Mouse (Mus musculus): Measurements from ENCODE around the gene Pole2. TPM values are rescaled to one million over a fixed set of nuclear protein-coding genes. Genes with fewer than 3 reads are reported as not detected.
"Not testable (repeated sequence)": the region's sequence is repeated elsewhere in the genome, so short reads cannot be mapped to it uniquely, and the experiment has no call there.

Pole2 gene
- polyA plus RNA-seq, 1 experiment: 2.3 TPM

DNA sequence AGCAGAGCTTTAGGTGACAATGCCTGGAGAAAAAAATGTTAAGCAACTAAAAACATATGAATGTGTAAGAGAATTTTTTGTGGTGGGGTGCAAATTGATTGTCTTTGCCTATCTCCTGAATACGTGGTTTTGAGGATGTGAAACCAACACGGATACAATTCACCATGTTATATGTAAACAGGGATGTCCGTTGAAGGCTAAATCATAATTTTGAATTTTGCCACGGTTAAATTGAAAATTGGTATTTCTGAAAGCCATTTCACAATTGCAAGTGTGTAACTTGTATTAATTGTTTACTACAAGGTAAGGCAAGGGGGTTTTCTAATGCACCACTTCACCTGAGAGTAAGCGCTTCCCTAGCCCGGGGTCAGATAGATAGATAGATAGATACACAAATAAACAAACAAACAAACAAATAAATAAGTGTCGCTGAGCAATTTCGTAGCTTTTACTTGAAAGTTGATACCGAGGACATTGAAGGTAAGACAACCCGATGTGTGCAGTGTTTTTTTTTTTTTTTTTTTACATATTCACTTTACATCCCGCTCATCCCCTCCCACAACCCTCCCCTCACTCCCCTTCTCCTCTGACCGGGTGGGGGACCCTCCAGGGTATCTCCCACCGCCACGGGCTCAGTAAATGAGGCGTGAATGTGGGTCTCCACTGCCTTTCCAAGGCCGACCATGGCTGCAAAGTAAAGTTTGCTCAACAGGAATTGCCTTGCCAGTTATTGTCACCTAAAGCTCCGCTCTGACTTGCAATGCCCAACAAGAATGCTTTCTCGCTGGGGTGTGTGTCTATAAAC, 60.1 kb downstream of the Pole2 start:
- H3K4me1 ChIP-seq: peaks cover 57% of the 10 kb centered on the region
- H3K36me3 ChIP-seq (replicated peaks; ENCODE audit: low read length): peaks cover 8% of the 10 kb centered on the region
- H3K4me3 ChIP-seq (replicated peaks): peak overlapping the region; percentile 99
- no peaks in the 10 kb centered on the region for H3K9me3 ChIP-seq
- H3K27me3 ChIP-seq (replicated peaks): no peaks in the 10 kb centered on the region
- TF ChIP-seq GATA1 (IDR thresholded peaks at IDR 0.05; ENCODE audit: borderline replicate concordance, low read length) (no peak), FLI1 (IDR thresholded peaks at IDR 0.05; ENCODE audit: low read length) (no peak)

DNA sequence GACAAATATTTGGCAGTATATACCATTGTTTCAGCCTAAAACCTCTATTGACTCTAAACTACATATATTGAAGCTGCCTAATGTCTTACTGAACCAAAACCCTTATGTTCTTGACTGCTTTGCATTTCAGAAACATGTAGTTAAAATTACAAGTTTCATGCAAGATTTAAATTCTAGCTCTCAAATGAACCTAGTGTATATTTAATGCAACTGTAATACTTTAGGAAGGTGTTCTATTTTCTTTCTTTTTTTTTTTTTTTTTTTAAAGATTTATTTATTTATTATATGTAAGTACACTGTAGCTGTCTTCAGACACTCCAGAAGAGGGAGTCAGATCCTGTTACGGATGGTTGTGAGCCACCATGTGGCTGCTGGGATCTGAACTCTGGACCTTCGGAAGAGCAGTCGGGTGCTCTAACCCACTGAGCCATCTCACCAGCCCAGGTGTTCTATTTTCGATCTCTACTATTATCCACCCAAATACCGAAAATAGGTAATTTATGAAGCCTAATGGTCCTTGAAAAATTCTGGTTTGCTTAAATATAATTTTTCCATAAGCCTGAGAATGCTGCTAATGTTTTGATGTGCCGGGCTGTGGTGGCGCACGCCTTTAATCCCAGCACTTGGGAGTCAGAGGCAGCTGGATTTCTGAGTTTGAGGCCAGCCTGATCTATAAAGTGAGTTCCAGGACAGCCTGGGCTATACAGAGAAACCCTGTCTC, 61.0 kb downstream of the Pole2 start:
- H3K4me3 ChIP-seq (replicated peaks); H3K9me3 ChIP-seq; H3K27me3 ChIP-seq (replicated peaks); H3K36me3 ChIP-seq (replicated peaks; ENCODE audit: low read length): not testable (repeated sequence)
- peaks cover 57% of the 10 kb centered on the region for H3K4me1 ChIP-seq

DNA sequence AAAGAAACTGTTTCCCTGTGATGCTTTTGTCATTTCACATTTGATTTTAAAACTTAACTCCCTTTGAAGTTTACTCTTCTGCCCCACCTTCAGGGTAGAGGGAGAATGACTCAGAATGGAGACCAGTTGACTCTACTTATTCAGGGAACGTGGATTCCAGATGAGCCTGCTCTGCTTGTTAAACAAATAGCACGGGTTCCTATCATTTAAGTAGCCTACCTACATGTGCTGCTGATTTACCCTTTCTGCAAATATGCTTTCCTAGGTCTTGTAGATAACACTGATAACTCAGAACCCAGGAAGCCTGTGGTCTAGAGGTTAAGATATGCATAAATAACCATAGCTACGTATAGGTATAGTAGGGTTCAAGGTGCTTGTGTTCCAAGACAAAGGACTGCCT, 63.1 kb downstream of the Pole2 start:
- no peaks in the 10 kb centered on the region for H3K27me3 ChIP-seq (replicated peaks)
- H3K4me3 ChIP-seq (replicated peaks): no peak overlapping the region
- H3K9me3 ChIP-seq: no peaks in the 10 kb centered on the region
- no peaks in the 10 kb centered on the region for H3K36me3 ChIP-seq (replicated peaks; ENCODE audit: low read length)
- peaks cover 43% of the 10 kb centered on the region for H3K4me1 ChIP-seq
- TF ChIP-seq GATA1 (IDR thresholded peaks at IDR 0.05; ENCODE audit: borderline replicate concordance, low read length): no peak
- no peak for TF ChIP-seq FLI1 (IDR thresholded peaks at IDR 0.05; ENCODE audit: low read length)

DNA sequence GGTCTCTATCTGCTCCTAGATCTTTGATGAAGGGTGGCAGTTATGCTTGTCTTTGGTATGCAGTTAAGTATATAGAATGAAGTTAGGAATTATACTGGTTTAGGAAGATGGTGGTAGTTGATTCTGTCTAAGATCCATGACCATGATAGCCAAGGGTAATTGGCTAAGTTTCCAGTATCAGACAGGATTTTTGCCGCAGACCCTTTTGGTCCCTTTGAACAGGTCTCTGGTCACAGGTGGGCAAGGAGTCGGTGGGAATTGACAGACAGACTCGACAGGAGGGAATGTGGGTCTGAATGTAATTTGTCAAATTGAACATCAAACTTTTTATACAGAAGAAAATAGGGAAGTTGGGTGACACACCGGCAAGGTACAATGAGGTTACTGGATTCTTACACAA, 64.4 kb downstream of the Pole2 start:
- H3K36me3 ChIP-seq (replicated peaks; ENCODE audit: low read length); H3K4me3 ChIP-seq (replicated peaks); H3K9me3 ChIP-seq; H3K27me3 ChIP-seq (replicated peaks): not testable (repeated sequence)
- peaks cover 31% of the 10 kb centered on the region for H3K4me1 ChIP-seq

DNA sequence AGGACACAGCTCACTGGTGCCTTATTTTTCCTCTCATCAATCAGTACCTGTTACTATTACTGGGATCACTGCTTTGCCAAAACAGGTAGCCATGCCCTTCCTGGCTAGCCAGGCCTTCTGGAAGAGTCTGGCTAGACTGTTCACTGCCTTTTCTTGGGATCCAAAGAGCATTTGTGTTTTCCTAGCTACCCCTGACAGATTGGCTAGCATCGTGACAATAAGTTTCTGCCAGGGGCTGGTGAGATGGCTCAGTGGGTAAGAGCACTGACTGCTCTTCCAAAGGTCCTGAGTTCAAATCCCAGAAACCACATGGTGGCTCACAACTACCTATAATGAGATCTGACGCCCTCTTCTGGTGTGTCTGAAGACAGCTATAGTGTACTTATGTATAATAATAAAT, 67.3 kb downstream of the Pole2 start:
- peaks cover 23% of the 10 kb centered on the region for H3K36me3 ChIP-seq (replicated peaks; ENCODE audit: low read length)
- peaks cover 27% of the 10 kb centered on the region; the same call in 1 of the 2 replicates for H3K4me1 ChIP-seq
- not testable (repeated sequence) for H3K9me3 ChIP-seq; H3K4me3 ChIP-seq (replicated peaks); H3K27me3 ChIP-seq (replicated peaks)

DNA sequence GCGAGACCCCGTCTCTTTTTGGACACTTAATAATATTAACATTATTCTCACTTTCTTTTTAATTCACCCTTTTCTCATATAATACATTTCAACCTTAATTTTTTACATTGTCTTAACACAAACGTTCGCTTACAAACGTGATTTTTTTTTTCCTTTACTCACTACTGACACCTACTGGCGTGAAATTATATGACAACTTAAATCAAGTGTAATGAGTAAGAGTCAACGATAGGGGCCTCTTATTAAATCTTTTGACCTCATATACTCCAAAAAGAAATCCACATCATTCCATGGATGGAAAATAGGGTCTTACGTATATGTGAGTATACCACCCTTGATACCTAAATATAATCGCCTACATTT, 68.4 kb downstream of the Pole2 start:
- TF ChIP-seq GATA1 (IDR thresholded peaks at IDR 0.05; ENCODE audit: borderline replicate concordance, low read length): no peak
- Histone ChIP-seq H3K9me3 (no peaks in the 10 kb centered on the region), H3K4me1 (peaks cover 20% of the 10 kb centered on the region; the same call in 1 of the 2 replicates), H3K36me3 (replicated peaks; ENCODE audit: low read length) (peaks cover 27% of the 10 kb centered on the region), H3K4me3 (replicated peaks) (peak overlapping the region; percentile 77), H3K27me3 (replicated peaks) (no peaks in the 10 kb centered on the region)

DNA sequence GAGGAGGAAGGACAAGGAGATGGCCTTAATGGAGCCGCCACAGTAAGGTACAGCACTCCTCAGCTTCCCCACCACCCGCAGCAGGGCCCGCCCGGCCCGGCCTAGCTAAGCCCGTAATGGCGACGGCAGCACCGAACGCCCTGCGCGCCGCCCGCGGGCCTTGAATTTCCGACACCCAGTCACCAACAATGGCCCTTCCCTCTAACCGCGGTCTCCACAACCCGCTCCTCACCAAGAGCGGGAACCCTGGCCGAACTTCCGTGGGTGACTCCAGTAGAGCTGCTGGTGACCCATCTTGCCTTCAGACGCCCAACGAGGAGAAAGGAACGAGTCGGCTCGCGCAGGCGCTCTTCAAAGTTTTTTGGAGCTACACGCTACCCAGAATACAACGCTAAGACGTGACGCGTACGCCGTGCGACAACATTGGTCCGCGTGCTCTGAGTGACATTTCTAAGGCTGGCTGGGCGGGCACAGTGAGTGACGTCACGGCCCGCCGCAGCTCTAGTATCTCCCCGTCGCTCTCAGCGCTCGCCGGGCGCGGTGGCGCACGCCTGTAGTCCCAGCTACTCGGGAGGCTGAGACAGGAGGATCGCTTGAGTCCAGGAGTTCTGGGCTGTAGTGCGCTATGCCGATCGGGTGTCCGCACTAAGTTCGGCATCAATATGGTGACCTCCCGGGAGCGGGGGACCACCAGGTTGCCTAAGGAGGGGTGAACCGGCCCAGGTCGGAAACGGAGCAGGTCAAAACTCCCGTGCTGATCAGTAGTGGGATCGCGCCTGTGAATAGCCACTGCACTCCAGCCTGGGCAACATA, 69.0 kb downstream of the Pole2 start, which contains the start of gene Rps29:
Gene Rps29 (minus strand): TSS at position 422 of the 813 bp plus-strand sequence.
- not testable (repeated sequence) for H3K9me3 ChIP-seq; H3K27me3 ChIP-seq (replicated peaks)
- H3K4me3 ChIP-seq (replicated peaks): peak within 1 kb of the TSS; percentile 96
- H3K36me3 ChIP-seq (replicated peaks; ENCODE audit: low read length): peaks cover 27% of the 10 kb centered on the region
- peaks cover 20% of the 10 kb centered on the region; the same call in 1 of the 2 replicates for H3K4me1 ChIP-seq

DNA sequence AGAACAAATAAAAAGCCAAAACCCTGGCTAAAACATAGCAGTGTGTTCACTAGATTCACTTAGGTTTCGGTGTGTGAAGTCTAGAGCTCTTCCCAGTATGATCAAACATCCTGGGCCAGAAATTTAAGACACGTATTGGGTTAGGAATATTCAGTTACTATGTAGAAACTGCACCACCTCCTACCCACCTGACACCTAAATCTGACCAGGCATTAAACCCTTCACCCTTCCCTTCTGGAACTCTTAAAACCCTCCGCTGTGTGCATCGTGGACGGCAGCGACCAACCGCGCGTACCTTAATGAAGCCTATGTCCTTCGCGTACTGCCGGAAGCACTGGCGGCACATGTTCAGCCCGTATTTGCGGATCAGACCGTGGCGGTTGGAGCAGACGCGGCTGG, 69.6 kb downstream of the Pole2 start:
- H3K27me3 ChIP-seq (replicated peaks): no peaks in the 10 kb centered on the region
- peaks cover 27% of the 10 kb centered on the region for H3K36me3 ChIP-seq (replicated peaks; ENCODE audit: low read length)
- peak overlapping the region; percentile 96 for H3K4me3 ChIP-seq (replicated peaks)
- no peaks in the 10 kb centered on the region for H3K9me3 ChIP-seq
- TF ChIP-seq GATA1 (IDR thresholded peaks at IDR 0.05; ENCODE audit: borderline replicate concordance, low read length) (no peak), FLI1 (IDR thresholded peaks at IDR 0.05; ENCODE audit: low read length) (no peak)
- H3K4me1 ChIP-seq: peaks cover 19% of the 10 kb centered on the region; the same call in 1 of the 2 replicates

DNA sequence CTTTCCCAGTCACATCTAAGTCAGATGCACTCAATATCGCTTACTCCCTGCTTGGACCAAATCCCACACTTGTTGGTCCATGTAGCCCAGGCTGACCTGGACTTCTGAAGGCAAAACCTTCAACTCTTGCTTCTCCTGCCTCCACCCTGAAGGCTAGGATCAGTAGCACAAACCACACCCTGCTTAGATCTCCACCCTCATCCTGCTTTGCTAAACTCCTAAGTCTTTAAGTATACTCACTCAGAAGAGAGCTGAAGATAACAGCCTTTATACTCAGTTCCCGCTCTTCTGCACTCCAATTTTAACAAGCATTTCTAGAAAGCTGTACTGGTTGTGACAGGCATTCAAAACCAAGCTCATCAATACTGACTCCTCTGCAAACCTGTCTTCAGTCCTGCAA, 70.9 kb downstream of the Pole2 start:
- Histone ChIP-seq H3K27me3 (replicated peaks) (no peaks in the 10 kb centered on the region), H3K36me3 (replicated peaks; ENCODE audit: low read length) (peaks cover 27% of the 10 kb centered on the region), H3K4me3 (replicated peaks) (peak overlapping the region; percentile 28), H3K9me3 (no peaks in the 10 kb centered on the region), H3K4me1 (peaks cover 14% of the 10 kb centered on the region; the same call in 1 of the 2 replicates)
- TF ChIP-seq GATA1 (IDR thresholded peaks at IDR 0.05; ENCODE audit: borderline replicate concordance, low read length) (no peak), FLI1 (IDR thresholded peaks at IDR 0.05; ENCODE audit: low read length) (no peak)

DNA sequence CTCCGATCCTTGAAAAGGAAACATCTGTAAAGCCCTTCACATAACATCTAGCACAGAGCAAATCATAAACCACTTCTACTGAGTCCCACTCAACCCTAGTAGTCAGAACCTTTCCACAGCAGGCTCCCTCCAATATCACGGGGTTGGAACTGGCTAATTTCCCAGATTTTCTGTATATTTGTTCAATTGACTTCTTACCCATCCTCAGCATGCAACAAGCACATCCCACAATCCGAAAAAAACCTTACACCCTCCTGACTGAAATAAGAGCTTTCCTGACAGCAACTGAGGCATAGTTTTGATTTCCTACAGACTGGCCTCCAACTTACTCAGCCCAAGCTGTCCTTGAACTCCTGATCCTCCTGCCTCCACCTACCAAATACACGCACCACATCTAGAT, 71.6 kb downstream of the Pole2 start:
- Histone ChIP-seq H3K9me3 (no peaks in the 10 kb centered on the region), H3K36me3 (replicated peaks; ENCODE audit: low read length) (peaks cover 27% of the 10 kb centered on the region), H3K4me3 (replicated peaks) (no peak overlapping the region), H3K4me1 (peaks cover 14% of the 10 kb centered on the region; the same call in 1 of the 2 replicates), H3K27me3 (replicated peaks) (no peaks in the 10 kb centered on the region)
- TF ChIP-seq FLI1 (IDR thresholded peaks at IDR 0.05; ENCODE audit: low read length) (no peak), GATA1 (IDR thresholded peaks at IDR 0.05; ENCODE audit: borderline replicate concordance, low read length) (no peak)
